Mouse (Mus musculus) lung, postnatal 0 days (tissue): ENCODE measurements around the gene Pakap. TPM values are rescaled to one million over a fixed set of nuclear protein-coding genes. Genes with fewer than 3 reads are reported as not detected.

ENCODE experiments used
- ATAC-seq: fragments of 200-750 bp; cut with Nextera tagmentation; 2 replicates; pipeline ENCODE4 v1.8.0; 2017; ENCODE audit warnings: moderate library complexity
- DNase-seq: peaks from one replicate; pipeline ENCODE4 v3.0.0-alpha.2; 2016; ENCODE audit warnings: low spot score
- H3K27ac ChIP-seq: fragments of 300-500 bp; sonication (generic); 2 replicates; pipeline ENCODE4 v1.5.1; 2014; ENCODE audit warnings: antibody characterized with exemption, mild to moderate bottlenecking, low read length, mixed read lengths
- H3K27me3 ChIP-seq: fragments of 300-500 bp; sonication (generic); replicated peaks from 2 replicates; pipeline ENCODE4 v1.6.1; 2014; ENCODE audit warnings: low read length, mixed read lengths; ENCODE audit not compliant: insufficient read depth
- H3K36me3 ChIP-seq: fragments of 300-500 bp; sonication (generic); 2 replicates; pipeline ENCODE4 v1.6.1; 2014; ENCODE audit warnings: low read length, mixed read lengths; ENCODE audit not compliant: insufficient read depth
- H3K4me1 ChIP-seq: fragments of 300-500 bp; sonication (generic); 2 replicates; pipeline ENCODE4 v1.6.1; 2014; ENCODE audit warnings: antibody characterized with exemption, low read depth, low read length, mixed read lengths; ENCODE audit not compliant: insufficient read depth
- H3K4me2 ChIP-seq: fragments of 300-500 bp; sonication (generic); replicated peaks from 2 replicates; pipeline ENCODE4 v1.6.1; 2014; ENCODE audit warnings: low read depth, mild to moderate bottlenecking, low read length, moderate library complexity, mixed read lengths
- H3K4me3 ChIP-seq: fragments of 300-500 bp; sonication (generic); 2 replicates; pipeline ENCODE4 v1.5.1; 2014; ENCODE audit warnings: low read depth, low read length
- H3K9ac ChIP-seq: fragments of 300-500 bp; sonication (generic); replicated peaks from 2 replicates; pipeline ENCODE4 v1.6.1; 2014; ENCODE audit warnings: low read depth, mild to moderate bottlenecking
- H3K9me3 ChIP-seq: fragments of 300-500 bp; sonication (generic); 2 replicates; pipeline ENCODE4 v1.6.1; 2016; ENCODE audit warnings: low read length, mixed read lengths
- CTCF ChIP-seq: IDR thresholded peaks from 2 replicates; pipeline ENCODE4 v1.5.1; 2016; ENCODE audit warnings: antibody characterized with exemption, mild to moderate bottlenecking
- EP300 ChIP-seq: IDR thresholded peaks from 2 replicates; pipeline ENCODE4 v1.6.1; 2016; ENCODE audit warnings: antibody characterized with exemption, mild to moderate bottlenecking, control low read depth
- WGBS: fragments of 180-500 bp; shearing (Covaris S2); extraction: QIAGEN DNeasy Blood & Tissue Kit; methylation state at CpG from one replicate; pipeline ENCODE4 v1.1.7; 2014; 5-methylcytosine and 5-hydroxymethylcytosine counted together
- polyA plus RNA-seq: library from polyadenylated mRNA; unstranded; fragments of >200 nt; fragmentation: Nextera tagmentation; extraction: Ambion mirVana; gene quantifications from 2 replicates; pipeline ENCODE4 v1.2.1, GENCODE M21; 2015

The Pakap gene
- polyA plus RNA-seq, 1 experiment from 2014 or later: 60.5 TPM

DNA sequence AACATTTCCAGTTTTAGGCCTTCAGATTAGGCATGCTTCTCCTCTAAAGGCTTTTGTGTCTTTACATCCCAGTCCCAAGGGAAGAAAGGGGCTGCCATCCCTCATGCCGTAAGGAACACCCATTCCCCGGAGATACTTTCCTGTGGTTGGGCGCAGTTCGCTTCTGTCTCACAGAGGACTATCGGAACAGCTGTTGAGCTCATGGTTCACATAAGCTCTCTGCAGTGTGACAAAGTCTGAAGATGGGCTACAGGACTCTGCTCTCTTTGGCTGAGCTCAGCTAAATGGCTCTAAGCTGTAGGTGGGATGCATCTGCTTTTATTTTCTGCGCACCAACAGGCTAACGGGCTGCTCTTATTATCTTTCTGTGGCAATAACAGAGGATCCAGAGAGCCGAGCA, 83.6 kb downstream of the Pakap start:
- Histone ChIP-seq H3K4me1 (no peaks in the 10 kb centered on the region), H3K27ac (no peak overlapping the region), H3K9me3 (no peaks in the 10 kb centered on the region), H3K4me3 (no peak overlapping the region), H3K4me2 (no peak overlapping the region), H3K36me3 (no peaks in the 10 kb centered on the region), H3K9ac (no peak overlapping the region), H3K27me3 (no peaks in the 10 kb centered on the region)
- 82% methylated on average over 8 of the region's 8 CpGs for WGBS
- DNase-seq: no peak
- ATAC-seq: no peak
- TF ChIP-seq EP300: no peak
- no peak for TF ChIP-seq CTCF

GRCm38 (mm10) chr4:57652185-57652904, 84.4 kb downstream of the Pakap start:
- no peaks in the 10 kb centered on the region for H3K9me3 ChIP-seq
- no peak overlapping the region for H3K9ac ChIP-seq
- DNase-seq: peak; percentile 9
- H3K4me3 ChIP-seq: no peak overlapping the region
- ATAC-seq: no peak
- H3K4me2 ChIP-seq: no peak overlapping the region
- no peak overlapping the region for H3K27ac ChIP-seq
- 73% methylated on average over 5 of the region's 5 CpGs for WGBS
- no peaks in the 10 kb centered on the region for H3K4me1 ChIP-seq
- no peaks in the 10 kb centered on the region for H3K27me3 ChIP-seq
- H3K36me3 ChIP-seq: no peaks in the 10 kb centered on the region
- TF ChIP-seq EP300 (no peak), CTCF (no peak)

GRCm38 (mm10) chr4:57655966-57656365, 88.0 kb downstream of the Pakap start:
- Histone ChIP-seq H3K9me3 (no peaks in the 10 kb centered on the region), H3K4me3 (no peak overlapping the region), H3K27me3 (no peaks in the 10 kb centered on the region), H3K36me3 (no peaks in the 10 kb centered on the region), H3K4me1 (no peaks in the 10 kb centered on the region), H3K27ac (no peak overlapping the region), H3K4me2 (no peak overlapping the region), H3K9ac (no peak overlapping the region)
- 56% methylated on average over 1 of the region's 1 CpGs for WGBS
- DNase-seq: no peak
- no peak for ATAC-seq
- TF ChIP-seq CTCF: no peak
- no peak for TF ChIP-seq EP300

GRCm38 (mm10) chr4:57656388-57656787, 88.4 kb downstream of the Pakap start:
- Histone ChIP-seq H3K4me3 (no peak overlapping the region), H3K9me3 (no peaks in the 10 kb centered on the region), H3K4me1 (no peaks in the 10 kb centered on the region), H3K36me3 (no peaks in the 10 kb centered on the region), H3K27me3 (no peaks in the 10 kb centered on the region), H3K9ac (no peak overlapping the region), H3K27ac (no peak overlapping the region), H3K4me2 (no peak overlapping the region)
- DNase-seq: no peak
- no peak for TF ChIP-seq EP300
- TF ChIP-seq CTCF: no peak
- 85% methylated on average over 12 of the region's 12 CpGs for WGBS
- no peak for ATAC-seq

DNA sequence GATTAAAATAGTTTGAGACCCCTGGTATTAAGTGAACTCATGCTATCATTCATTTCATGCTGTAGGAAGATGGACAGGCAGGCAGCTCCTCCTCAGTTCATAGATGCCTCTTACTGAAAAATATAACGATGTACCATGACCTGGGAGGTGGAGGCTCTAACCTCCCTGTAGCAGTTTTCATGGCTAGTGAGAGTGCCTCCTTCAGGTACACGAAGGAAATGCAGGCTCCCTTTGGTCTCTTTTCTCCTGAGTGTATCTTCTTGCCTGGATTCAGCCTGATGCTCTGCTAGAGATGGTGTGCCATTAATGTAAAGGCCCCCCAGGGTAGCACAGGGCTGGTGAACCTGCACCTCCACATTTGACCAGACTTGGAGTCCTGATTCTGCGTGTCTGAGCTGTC, 88.9 kb downstream of the Pakap start:
- no peak overlapping the region for H3K4me2 ChIP-seq
- TF ChIP-seq EP300: no peak
- TF ChIP-seq CTCF: no peak; the same call in 1 of the 2 replicates
- no peaks in the 10 kb centered on the region for H3K36me3 ChIP-seq
- H3K9me3 ChIP-seq: no peaks in the 10 kb centered on the region
- no peak overlapping the region for H3K27ac ChIP-seq
- no peaks in the 10 kb centered on the region for H3K4me1 ChIP-seq
- WGBS: 87% methylated on average over 3 of the region's 3 CpGs
- ATAC-seq (no peak), DNase-seq (no peak)
- no peak overlapping the region for H3K9ac ChIP-seq
- no peaks in the 10 kb centered on the region for H3K27me3 ChIP-seq
- no peak overlapping the region for H3K4me3 ChIP-seq

- DNase-seq (peak; percentile 15), ATAC-seq (peak; percentile 33; the same call in 1 of the 2 replicates)
- Histone ChIP-seq H3K9me3 (no peaks in the 10 kb centered on the region), H3K4me2 (no peak overlapping the region), H3K4me3 (no peak overlapping the region), H3K27ac (no peak overlapping the region), H3K27me3 (no peaks in the 10 kb centered on the region), H3K36me3 (no peaks in the 10 kb centered on the region), H3K9ac (no peak overlapping the region), H3K4me1 (no peaks in the 10 kb centered on the region)
- TF ChIP-seq CTCF (no peak), EP300 (no peak)
- 21% methylated on average over 4 of the region's 4 CpGs for WGBS
These were observed 92.5 kb downstream of the Pakap start for GRCm38 (mm10) chr4:57660470-57660869.
